In the genomic region with DNA sequence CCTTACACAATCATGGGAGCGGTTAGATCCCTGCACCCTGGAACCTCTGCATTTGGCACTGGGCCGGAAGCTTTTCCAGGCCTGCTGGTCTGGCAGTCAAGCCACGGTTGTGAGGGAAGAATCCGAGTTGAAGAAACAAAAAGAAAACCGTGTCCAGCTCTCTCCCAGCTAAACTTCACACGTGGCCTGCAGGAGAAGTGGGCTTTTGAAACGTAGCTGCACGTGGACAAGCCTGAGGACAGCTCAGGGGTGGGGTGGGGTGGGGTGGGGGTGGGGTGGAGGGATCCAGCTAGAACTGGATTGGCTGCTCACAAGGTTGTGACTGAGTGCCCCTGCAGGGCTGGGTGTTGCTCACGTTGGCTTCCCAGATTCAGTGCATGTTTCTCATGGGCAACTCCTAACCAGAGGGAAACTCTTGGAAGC, we compare ENCODE assay signal across 11 mouse cellular contexts. TPM values are rescaled to one million over a fixed set of nuclear protein-coding genes. Genes with fewer than 3 reads are reported as not detected.
A peak's percentile ranks its signal among the peaks of the same experiment; 100 is the strongest.
DNase-seq lines count a peak whose midpoint lies in the region; ATAC-seq and TF ChIP-seq lines count a peak whose summit lies in the region.
"Had no signal": no experiment of that assay in that cellular context is flagged by ENCODE, and none has a peak within 500 bp of the region (broad histone marks: within the 10 kb centered on the region; RNA-seq: fewer than 3 reads in every experiment).

No protein-coding gene starts in this region.

- no peaks in the 10 kb centered on the region for H3K27me3 ChIP-seq in forebrain, postnatal 0 days (ENCODE audit: insufficient read depth, low read length)
- H3K27me3 ChIP-seq in forebrain, embryonic 11.5 days (ENCODE audit: control insufficient read depth, insufficient read depth, low read length): no peaks in the 10 kb centered on the region
- no peaks in the 10 kb centered on the region for H3K27me3 ChIP-seq in intestine, embryonic 16.5 days (replicated peaks; ENCODE audit: control insufficient read depth, insufficient read depth, low read length)
- H3K27me3 ChIP-seq in lung, embryonic 16.5 days (ENCODE audit: control insufficient read depth, insufficient read depth, low read depth, low read length): no peaks in the 10 kb centered on the region
- H3K27me3 ChIP-seq in cerebellum, adult 2 months (ENCODE audit: control insufficient read depth, insufficient read depth, low read length): no peaks in the 10 kb centered on the region
- H3K27me3 ChIP-seq: neural tube, embryonic 13.5 days had no signal

- no peak overlapping the region for H3K4me2 ChIP-seq in forebrain, postnatal 0 days (ENCODE audit: low read depth)
- H3K4me2 ChIP-seq in forebrain, embryonic 11.5 days (ENCODE audit: low read depth, low read length, severe bottlenecking): no peak overlapping the region
- H3K4me2 ChIP-seq in intestine, embryonic 16.5 days (ENCODE audit: low read depth, low read length): no peak overlapping the region
- no peak overlapping the region for H3K4me2 ChIP-seq in lung, embryonic 16.5 days (ENCODE audit: low read depth, low read length)
- H3K4me2 ChIP-seq: neural tube, embryonic 13.5 days had no signal

- H3K9me3 ChIP-seq in forebrain, postnatal 0 days (ENCODE audit: low read length): no peaks in the 10 kb centered on the region
- no peaks in the 10 kb centered on the region for H3K9me3 ChIP-seq in forebrain, embryonic 11.5 days (ENCODE audit: control insufficient read depth, low read length)
- no peaks in the 10 kb centered on the region for H3K9me3 ChIP-seq in intestine, embryonic 16.5 days (ENCODE audit: control insufficient read depth, low read length)
- H3K9me3 ChIP-seq in lung, embryonic 16.5 days (ENCODE audit: control insufficient read depth, low read length): no peaks in the 10 kb centered on the region
- H3K9me3 ChIP-seq: neural tube, embryonic 13.5 days had no signal

- no peak overlapping the region for H3K27ac ChIP-seq in forebrain, postnatal 0 days (ENCODE audit: low read depth, low read length)
- H3K27ac ChIP-seq in forebrain, embryonic 11.5 days (ENCODE audit: low read depth, low read length): no peak overlapping the region
- H3K27ac ChIP-seq in intestine, embryonic 16.5 days (ENCODE audit: low read length): no peak overlapping the region
- H3K27ac ChIP-seq in lung, embryonic 16.5 days (ENCODE audit: low read length): peak overlapping the region; percentile 67
- H3K27ac ChIP-seq in cerebellum, adult 2 months (ENCODE audit: insufficient read depth, low read length): no peak overlapping the region
- H3K27ac ChIP-seq: neural tube, embryonic 13.5 days had no signal

- H3K4me3 ChIP-seq in forebrain, postnatal 0 days (ENCODE audit: low read depth, low read length): no peak overlapping the region
- H3K4me3 ChIP-seq in forebrain, embryonic 11.5 days (ENCODE audit: low read depth, low read length): no peak overlapping the region
- no peak overlapping the region for H3K4me3 ChIP-seq in intestine, embryonic 16.5 days (ENCODE audit: low read length)
- H3K4me3 ChIP-seq in lung, embryonic 16.5 days (ENCODE audit: low read length): no peak overlapping the region
- no peak overlapping the region for H3K4me3 ChIP-seq in cerebellum, adult 2 months (replicated peaks; ENCODE audit: insufficient read depth, low read depth, low read length)
- H3K4me3 ChIP-seq: neural tube, embryonic 13.5 days had no signal

- no peaks in the 10 kb centered on the region for H3K4me1 ChIP-seq in forebrain, postnatal 0 days (ENCODE audit: insufficient read depth)
- H3K4me1 ChIP-seq in forebrain, embryonic 11.5 days (replicated peaks; ENCODE audit: control insufficient read depth, insufficient read depth, low read length): 0 out of 2 replicates have a peak, but pooled peaks cover 2% of the 10 kb centered on the region
- peaks cover 7% of the 10 kb centered on the region; the same call in 1 of the 2 replicates for H3K4me1 ChIP-seq in intestine, embryonic 16.5 days (ENCODE audit: control insufficient read depth, insufficient read depth, low read length)
- H3K4me1 ChIP-seq in lung, embryonic 16.5 days (replicated peaks; ENCODE audit: control insufficient read depth, insufficient read depth, low read length): peaks cover 3% of the 10 kb centered on the region; the same call in 1 of the 2 replicates
- peaks cover 27% of the 10 kb centered on the region for H3K4me1 ChIP-seq in cerebellum, adult 2 months (ENCODE audit: control insufficient read depth, insufficient read depth, low read length)
- H3K4me1 ChIP-seq: neural tube, embryonic 13.5 days had no signal

- H3K9ac ChIP-seq in forebrain, postnatal 0 days: no peak overlapping the region
- H3K9ac ChIP-seq in forebrain, embryonic 11.5 days (ENCODE audit: low read length): no peak overlapping the region
- H3K9ac ChIP-seq in intestine, embryonic 16.5 days (ENCODE audit: low read depth, low read length): no peak overlapping the region
- H3K9ac ChIP-seq in lung, embryonic 16.5 days (ENCODE audit: low read length): no peak overlapping the region
- H3K9ac ChIP-seq: neural tube, embryonic 13.5 days had no signal

- ATAC-seq in forebrain, postnatal 0 days: peak; percentile 39; the same call in 1 of the 2 replicates
- ATAC-seq in forebrain, embryonic 11.5 days (replicated peaks; ENCODE audit: low FRiP score): no peak
- peak; percentile 81 for ATAC-seq in intestine, embryonic 16.5 days
- peak; percentile 82 for ATAC-seq in lung, embryonic 16.5 days (ENCODE audit: low read depth)

- TF ChIP-seq CTCF in forebrain, postnatal 0 days (IDR thresholded peaks at IDR 0.05; ENCODE audit: low read depth): no peak
- no peak for TF ChIP-seq CTCF in cerebellum, adult 2 months (IDR thresholded peaks at IDR 0.05; ENCODE audit: borderline replicate concordance, insufficient read depth, low read depth, low read length)

- H3K36me3 ChIP-seq in forebrain, postnatal 0 days (ENCODE audit: insufficient read depth): peaks cover 10% of the 10 kb centered on the region; the same call in 1 of the 2 replicates
- H3K36me3 ChIP-seq in forebrain, embryonic 11.5 days (ENCODE audit: control insufficient read depth, insufficient read depth, low read length): no peaks in the 10 kb centered on the region
- H3K36me3 ChIP-seq in intestine, embryonic 16.5 days (ENCODE audit: control insufficient read depth, insufficient read depth, low read length): no peaks in the 10 kb centered on the region
- H3K36me3 ChIP-seq in lung, embryonic 16.5 days (ENCODE audit: control insufficient read depth, insufficient read depth, low read length): no peaks in the 10 kb centered on the region

- WGBS in forebrain, postnatal 0 days: 25% methylated on average over 9 of the region's 9 CpGs
- WGBS in forebrain, embryonic 11.5 days: 36% methylated on average over 9 of the region's 9 CpGs
- 23% methylated on average over 9 of the region's 9 CpGs for WGBS in intestine, embryonic 16.5 days
- WGBS in lung, embryonic 16.5 days: 22% methylated on average over 9 of the region's 9 CpGs
- 60% methylated on average over 9 of the region's 9 CpGs for WGBS in cerebellum, adult 2 months

- DNase-seq in forebrain, postnatal 0 days: no peak
- DNase-seq in forebrain, embryonic 11.5 days (ENCODE audit: low spot score): no peak
- DNase-seq in gastrocnemius, postnatal 25 days: peak; percentile 67
- DNase-seq in cerebellum, postnatal 36 days: no peak
- DNase-seq in cerebellum, adult 2 months: no peak
- no peak for DNase-seq in layer of hippocampus, adult 9-10 months (ENCODE audit: low spot score)

- TF ChIP-seq POLR2A in cerebellum, adult 2 months (IDR thresholded peaks at IDR 0.05; ENCODE audit: borderline replicate concordance, insufficient read depth, low read length): no peak

RNA-seq across cellular contexts. Expression of gene Olfr70, which starts 5.3 kb away (rescaled TPM):
- not detected in 2 replicates for total RNA-seq in forebrain, postnatal 0 days (2014; rRNA removed)
- polyA plus RNA-seq in forebrain, postnatal 0 days (2015; fragmentation: Nextera tagmentation; extraction: Ambion mirVana): not detected in 2 replicates
- not detected in 2 replicates for polyA plus RNA-seq in forebrain, embryonic 11.5 days (2014; fragmentation: Nextera tagmentation; extraction: Ambion mirVana)
- total RNA-seq in gastrocnemius, postnatal 25 days (2021): not detected
- not detected in 2 replicates for polyA plus RNA-seq in intestine, embryonic 16.5 days (2015; fragmentation: Nextera tagmentation; extraction: Ambion mirVana)
- not detected in 2 replicates for polyA plus RNA-seq in lung, embryonic 16.5 days (2015; fragmentation: Nextera tagmentation; extraction: Ambion mirVana)
- not detected in 2 replicates for polyA plus RNA-seq in cerebellum, adult 2 months (2012; rRNA removed)
- polyA plus RNA-seq: C2C12; limb, embryonic 11.5 days; neural tube, embryonic 13.5 days had no signal

RNA-seq across cellular contexts. Expression of gene Olfr71, which starts 14.8 kb away (rescaled TPM):
- total RNA-seq in forebrain, postnatal 0 days (2014; rRNA removed): not detected in 2 replicates
- not detected in 2 replicates for polyA plus RNA-seq in forebrain, postnatal 0 days (2015; fragmentation: Nextera tagmentation; extraction: Ambion mirVana)
- polyA plus RNA-seq in forebrain, embryonic 11.5 days (2014; fragmentation: Nextera tagmentation; extraction: Ambion mirVana): not detected in 2 replicates
- total RNA-seq in gastrocnemius, postnatal 25 days (2021): not detected
- not detected in 2 replicates for polyA plus RNA-seq in intestine, embryonic 16.5 days (2015; fragmentation: Nextera tagmentation; extraction: Ambion mirVana)
- 0.08 and 0.16 TPM in 2 replicates for polyA plus RNA-seq in lung, embryonic 16.5 days (2015; fragmentation: Nextera tagmentation; extraction: Ambion mirVana)
- polyA plus RNA-seq in cerebellum, adult 2 months (2012; rRNA removed): not detected in 2 replicates
- polyA plus RNA-seq: C2C12; limb, embryonic 11.5 days had no signal

RNA-seq across cellular contexts. Expression of gene Fam221b, which starts 26.3 kb away (rescaled TPM):
- total RNA-seq in forebrain, postnatal 0 days (2014; rRNA removed): 0.08 TPM in 1 of 2 replicates, not detected in the other
- 1.6 TPM in 2 replicates for polyA plus RNA-seq in forebrain, postnatal 0 days (2015; fragmentation: Nextera tagmentation; extraction: Ambion mirVana)
- polyA plus RNA-seq in forebrain, embryonic 11.5 days (2014; fragmentation: Nextera tagmentation; extraction: Ambion mirVana): 2.5 and 2.7 TPM in 2 replicates
- under 1 TPM in 1 of 2 experiments, not detected in 1; 0.13 TPM for total RNA-seq in gastrocnemius, postnatal 25 days (2021)
- 1.6 and 2.2 TPM in 2 replicates for polyA plus RNA-seq in intestine, embryonic 16.5 days (2015; fragmentation: Nextera tagmentation; extraction: Ambion mirVana)
- polyA plus RNA-seq in lung, embryonic 16.5 days (2015; fragmentation: Nextera tagmentation; extraction: Ambion mirVana): 2.2 and 2.8 TPM in 2 replicates
- polyA plus RNA-seq in cerebellum, adult 2 months (2012; rRNA removed): 0.77 and 1.0 TPM in 2 replicates

RNA-seq across cellular contexts. Expression of gene Tmem8b, which starts 26.5 kb away (rescaled TPM):
- 21.3 and 27.4 TPM in 2 replicates for total RNA-seq in forebrain, postnatal 0 days (2014; rRNA removed)
- 8.2 and 14.1 TPM in 2 replicates for polyA plus RNA-seq in forebrain, postnatal 0 days (2015; fragmentation: Nextera tagmentation; extraction: Ambion mirVana)
- 5.2 and 6.4 TPM in 2 replicates for polyA plus RNA-seq in forebrain, embryonic 11.5 days (2014; fragmentation: Nextera tagmentation; extraction: Ambion mirVana)
- total RNA-seq in gastrocnemius, postnatal 25 days (2021): 10 to 100 TPM; 10.7 to 12.1 TPM
- 3.3 and 3.4 TPM in 2 replicates for polyA plus RNA-seq in intestine, embryonic 16.5 days (2015; fragmentation: Nextera tagmentation; extraction: Ambion mirVana)
- 4.8 and 5.4 TPM in 2 replicates for polyA plus RNA-seq in lung, embryonic 16.5 days (2015; fragmentation: Nextera tagmentation; extraction: Ambion mirVana)
- 21.2 and 21.8 TPM in 2 replicates for polyA plus RNA-seq in cerebellum, adult 2 months (2012; rRNA removed)

RNA-seq across cellular contexts. Expression of gene Hrct1, which starts 31.7 kb away (rescaled TPM):
- total RNA-seq in forebrain, postnatal 0 days (2014; rRNA removed): 1.7 TPM in 1 of 2 replicates, not detected in the other
- 0.75 and 1.0 TPM in 2 replicates for polyA plus RNA-seq in forebrain, postnatal 0 days (2015; fragmentation: Nextera tagmentation; extraction: Ambion mirVana)
- polyA plus RNA-seq in forebrain, embryonic 11.5 days (2014; fragmentation: Nextera tagmentation; extraction: Ambion mirVana): not detected in 2 replicates
- 1 to 10 TPM; 1.4 to 2.3 TPM for total RNA-seq in gastrocnemius, postnatal 25 days (2021)
- 1.1 TPM in 2 replicates for polyA plus RNA-seq in intestine, embryonic 16.5 days (2015; fragmentation: Nextera tagmentation; extraction: Ambion mirVana)
- polyA plus RNA-seq in lung, embryonic 16.5 days (2015; fragmentation: Nextera tagmentation; extraction: Ambion mirVana): 2.0 and 2.9 TPM in 2 replicates
- 1.6 and 1.9 TPM in 2 replicates for polyA plus RNA-seq in cerebellum, adult 2 months (2012; rRNA removed)
